Comparison of ENCODE assay signal across 19 mouse cellular contexts in genomic region chr4:104828939-104829338, GRCm38 (mm10). TPM values are rescaled to one million over a fixed set of nuclear protein-coding genes. Genes with fewer than 3 reads are reported as not detected.
A peak's percentile ranks its signal among the peaks of the same experiment; 100 is the strongest.
DNase-seq lines count a peak whose midpoint lies in the region; ATAC-seq and TF ChIP-seq lines count a peak whose summit lies in the region.
"Had no signal": no experiment of that assay in that cellular context is flagged by ENCODE, and none has a peak within 500 bp of the region (broad histone marks: within the 10 kb centered on the region; RNA-seq: fewer than 3 reads in every experiment).

No protein-coding gene starts in this region.

- WGBS in forebrain, embryonic 14.5 days, result 53% methylated on average over 5 of the region's 5 CpGs
- WGBS in forebrain, embryonic 10.5 days, result 92% methylated on average over 5 of the region's 5 CpGs
- WGBS in midbrain, postnatal 0 days, result 73% methylated on average over 5 of the region's 5 CpGs
- 87% methylated on average over 5 of the region's 5 CpGs for WGBS in midbrain, embryonic 13.5 days

- no peak overlapping the region for H3K4me2 ChIP-seq in forebrain, embryonic 14.5 days (ENCODE audit: low read length)
- no peak overlapping the region for H3K4me2 ChIP-seq in midbrain, postnatal 0 days (ENCODE audit: low read depth, low read length, poor library complexity, severe bottlenecking)
- no peak overlapping the region for H3K4me2 ChIP-seq in midbrain, embryonic 13.5 days (replicated peaks)
- H3K4me2 ChIP-seq: forebrain, embryonic 12.5 days; midbrain, embryonic 12.5 days; neural tube, embryonic 13.5 days had no signal

- no peaks in the 10 kb centered on the region for H3K9me3 ChIP-seq in forebrain, embryonic 14.5 days (replicated peaks; ENCODE audit: control insufficient read depth, low read length)
- no peaks in the 10 kb centered on the region for H3K9me3 ChIP-seq in forebrain, embryonic 10.5 days
- H3K9me3 ChIP-seq in midbrain, postnatal 0 days (ENCODE audit: low read length), result no peaks in the 10 kb centered on the region
- H3K9me3 ChIP-seq in midbrain, embryonic 13.5 days, result no peaks in the 10 kb centered on the region
- H3K9me3 ChIP-seq: forebrain, embryonic 12.5 days; midbrain, embryonic 12.5 days; neural tube, embryonic 13.5 days had no signal

- H3K4me1 ChIP-seq in forebrain, embryonic 14.5 days (ENCODE audit: control insufficient read depth, insufficient read depth, low read length), result no peaks in the 10 kb centered on the region
- no peaks in the 10 kb centered on the region for H3K4me1 ChIP-seq in forebrain, embryonic 10.5 days
- no peaks in the 10 kb centered on the region; the same call in 1 of the 2 replicates for H3K4me1 ChIP-seq in midbrain, postnatal 0 days (ENCODE audit: insufficient read depth, low read length)
- no peaks in the 10 kb centered on the region for H3K4me1 ChIP-seq in midbrain, embryonic 13.5 days (replicated peaks)
- H3K4me1 ChIP-seq: forebrain, embryonic 12.5 days; midbrain, embryonic 12.5 days; neural tube, embryonic 13.5 days had no signal

- no peaks in the 10 kb centered on the region for H3K36me3 ChIP-seq in forebrain, embryonic 14.5 days (ENCODE audit: control insufficient read depth, insufficient read depth, low read length)
- no peaks in the 10 kb centered on the region for H3K36me3 ChIP-seq in forebrain, embryonic 10.5 days (replicated peaks)
- no peaks in the 10 kb centered on the region for H3K36me3 ChIP-seq in midbrain, postnatal 0 days (ENCODE audit: insufficient read depth, low read length)
- no peaks in the 10 kb centered on the region for H3K36me3 ChIP-seq in midbrain, embryonic 13.5 days
- H3K36me3 ChIP-seq: forebrain, embryonic 12.5 days; G1E; midbrain, embryonic 12.5 days; neural tube, embryonic 13.5 days had no signal

- ATAC-seq in forebrain, embryonic 14.5 days, result no peak
- ATAC-seq in midbrain, postnatal 0 days (ENCODE audit: low FRiP score), result no peak
- ATAC-seq in midbrain, embryonic 13.5 days, result no peak

- TF ChIP-seq CTCF in midbrain, postnatal 0 days (IDR thresholded peaks at IDR 0.05), result no peak

- no peak overlapping the region for H3K9ac ChIP-seq in forebrain, embryonic 14.5 days (ENCODE audit: low read length)
- H3K9ac ChIP-seq in midbrain, postnatal 0 days (replicated peaks; ENCODE audit: low read length, poor library complexity, severe bottlenecking), result no peak overlapping the region
- no peak overlapping the region for H3K9ac ChIP-seq in midbrain, embryonic 13.5 days (replicated peaks)
- H3K9ac ChIP-seq: forebrain, embryonic 12.5 days; midbrain, embryonic 12.5 days; neural tube, embryonic 13.5 days had no signal

- H3K27ac ChIP-seq in forebrain, embryonic 14.5 days (ENCODE audit: low read depth, low read length), result no peak overlapping the region
- H3K27ac ChIP-seq in forebrain, embryonic 10.5 days, result no peak overlapping the region
- no peak overlapping the region for H3K27ac ChIP-seq in midbrain, postnatal 0 days (ENCODE audit: low read depth, low read length)
- H3K27ac ChIP-seq in midbrain, embryonic 13.5 days, result no peak overlapping the region
- H3K27ac ChIP-seq: forebrain, embryonic 12.5 days; midbrain, embryonic 12.5 days; neural tube, embryonic 13.5 days had no signal

- peak; percentile 67 for DNase-seq in forebrain, embryonic 14.5 days (ENCODE audit: low spot score)
- DNase-seq in forebrain, embryonic 10.5 days (ENCODE audit: extremely low spot score, low spot score), result no peak
- peak; percentile 37 to 40 for DNase-seq in kidney, postnatal 4 days
- DNase-seq in kidney, postnatal 25 days, result no peak
- DNase-seq in midbrain, postnatal 0 days (ENCODE audit: low spot score), result peak; percentile 68
- DNase-seq in testis, postnatal 14 days (ENCODE audit: low spot score), result no peak
- no peak for DNase-seq in thymus, postnatal 36 days
- DNase-seq: cerebellum, adult 2 months; kidney, postnatal 36 days; liver; lung, postnatal 14 days had no signal

- H3K27me3 ChIP-seq in forebrain, embryonic 14.5 days (replicated peaks; ENCODE audit: control insufficient read depth, insufficient read depth, low read length), result no peaks in the 10 kb centered on the region
- H3K27me3 ChIP-seq in forebrain, embryonic 10.5 days (ENCODE audit: poor library complexity, severe bottlenecking), result no peaks in the 10 kb centered on the region
- H3K27me3 ChIP-seq in midbrain, postnatal 0 days (ENCODE audit: insufficient read depth, low read length), result no peaks in the 10 kb centered on the region
- H3K27me3 ChIP-seq in midbrain, embryonic 13.5 days, result no peaks in the 10 kb centered on the region
- H3K27me3 ChIP-seq: forebrain, embryonic 12.5 days; midbrain, embryonic 12.5 days; neural tube, embryonic 13.5 days had no signal

- H3K4me3 ChIP-seq in forebrain, embryonic 14.5 days (ENCODE audit: low read depth, low read length), result no peak overlapping the region
- no peak overlapping the region for H3K4me3 ChIP-seq in forebrain, embryonic 10.5 days
- H3K4me3 ChIP-seq in midbrain, postnatal 0 days (ENCODE audit: low read depth, low read length), result no peak overlapping the region
- no peak overlapping the region for H3K4me3 ChIP-seq in midbrain, embryonic 13.5 days (replicated peaks)
- H3K4me3 ChIP-seq: forebrain, embryonic 12.5 days; midbrain, embryonic 12.5 days; neural tube, embryonic 13.5 days had no signal

RNA-seq across cellular contexts. Expression of gene Gm17662, which starts 28.2 kb away (rescaled TPM):
- polyA plus RNA-seq in forebrain, embryonic 14.5 days (2014; fragmentation: Nextera tagmentation; extraction: Ambion mirVana), result not detected in 2 replicates
- not detected in 2 replicates for polyA plus RNA-seq in forebrain, embryonic 10.5 days (2016; fragmentation: Nextera tagmentation; extraction: Ambion mirVana)
- total RNA-seq in midbrain, postnatal 0 days (2014; rRNA removed), result not detected in 2 replicates
- not detected in 2 replicates for polyA plus RNA-seq in midbrain, postnatal 0 days (2015; fragmentation: Nextera tagmentation; extraction: Ambion mirVana)
- not detected in 2 replicates for polyA plus RNA-seq in midbrain, embryonic 13.5 days (2015; fragmentation: Nextera tagmentation; extraction: Ambion mirVana)
- total RNA-seq: G1E had no signal
- polyA plus RNA-seq: C2C12; cerebellum, adult 2 months; forebrain, embryonic 12.5 days; G1E; gonadal fat pad, adult 2 months; heart, postnatal 0 days; midbrain, embryonic 12.5 days; neural tube, embryonic 13.5 days had no signal

RNA-seq across cellular contexts. Expression of gene C8a, which starts 47.3 kb away (rescaled TPM):
- not detected in 2 replicates for polyA plus RNA-seq in forebrain, embryonic 14.5 days (2014; fragmentation: Nextera tagmentation; extraction: Ambion mirVana)
- not detected in 2 replicates for polyA plus RNA-seq in forebrain, embryonic 10.5 days (2016; fragmentation: Nextera tagmentation; extraction: Ambion mirVana)
- not detected in 2 replicates for total RNA-seq in midbrain, postnatal 0 days (2014; rRNA removed)
- polyA plus RNA-seq in midbrain, postnatal 0 days (2015; fragmentation: Nextera tagmentation; extraction: Ambion mirVana), result 0.04 and 0.06 TPM in 2 replicates
- polyA plus RNA-seq in midbrain, embryonic 13.5 days (2015; fragmentation: Nextera tagmentation; extraction: Ambion mirVana), result not detected in 2 replicates
- total RNA-seq: G1E had no signal
- polyA plus RNA-seq: C2C12; forebrain, embryonic 12.5 days; G1E; heart, postnatal 0 days; midbrain, embryonic 12.5 days; neural tube, embryonic 13.5 days had no signal

Comparison
In these comparisons a context has a peak if more than half of its experiments do, and no peak if none do; other contexts are left out.
1. DNase-seq: peak in forebrain, embryonic 14.5 days (single experiment), kidney, postnatal 4 days (2 of 2) and midbrain, postnatal 0 days (single experiment); none in forebrain, embryonic 10.5 days (single experiment), kidney, postnatal 25 days (0 of 2), testis, postnatal 14 days (single experiment) and thymus, postnatal 36 days (0 of 2).